Mouse (Mus musculus) megakaryocyte, adult 5-6 weeks (primary cell): ENCODE measurements around the gene Rasd1. TPM values are rescaled to one million over a fixed set of nuclear protein-coding genes. Genes with fewer than 3 reads are reported as not detected.
A peak's percentile ranks its signal among the peaks of the same experiment; 100 is the strongest.

Experiments used
- ATAC-seq: 2 replicates; pipeline ENCODE4 v1.8.0; 2016; ENCODE audit warnings: mild to moderate bottlenecking, inconsistent platforms; ENCODE audit not compliant: poor library complexity, severe bottlenecking
- total RNA-seq, 2 experiments: library from RNA; stranded (forward) in 1 of 2; stranded (reverse) in 1 of 2; fragments of 153-499, 151-499 nt in 1 of 2; fragments of 221-1000, 200-1000 nt in 1 of 2; gene quantifications; 2 replicates each; pipeline versions ENCODE4 v1.2.3 to v1.2.4; 2015 to 2017

Gene Rasd1
- total RNA-seq (2015) (0.09 and 0.16 TPM in 2 replicates), total RNA-seq (2017) (0.40 TPM in 1 of 2 replicates, not detected in the other)

- peak; percentile 91 for ATAC-seq
Observed at GRCm38 (mm10) chr11:59964818-59965217, at the start of gene Rasd1. Gene Rasd1 (minus strand): TSS chr11:59964944.

GRCm38 (mm10) chr11:60011516-60011915 is 46.8 kb upstream of the Rasd1 start:
- no peak for ATAC-seq

- no peak for ATAC-seq
Observed at GRCm38 (mm10) chr11:60009451-60009850, 44.7 kb upstream of the Rasd1 start.

- ATAC-seq: no peak
Observed at GRCm38 (mm10) chr11:60005866-60006265, 41.1 kb upstream of the Rasd1 start.

GRCm38 (mm10) chr11:60004716-60005115 is 40.0 kb upstream of the Rasd1 start:
- ATAC-seq: no peak

- no peak for ATAC-seq
Observed at GRCm38 (mm10) chr11:60003811-60004210, 39.1 kb upstream of the Rasd1 start.

- ATAC-seq: no peak
Observed at GRCm38 (mm10) chr11:60001231-60001980, 36.7 kb upstream of the Rasd1 start.

- no peak for ATAC-seq
Observed at GRCm38 (mm10) chr11:59994318-59994717, 29.6 kb upstream of the Rasd1 start.

- ATAC-seq: no peak
Observed at GRCm38 (mm10) chr11:59991365-59991764, 26.6 kb upstream of the Rasd1 start.

GRCm38 (mm10) chr11:59989406-59989805 is 24.7 kb upstream of the Rasd1 start:
- ATAC-seq: no peak

- ATAC-seq: no peak
Observed at GRCm38 (mm10) chr11:59977831-59978230, 13.1 kb upstream of the Rasd1 start.

GRCm38 (mm10) chr11:59975241-59975640 is 10.5 kb upstream of the Rasd1 start:
- ATAC-seq: no peak

GRCm38 (mm10) chr11:59973389-59973788 is 8.6 kb upstream of the Rasd1 start:
- ATAC-seq: no peak

- no peak for ATAC-seq
Observed at GRCm38 (mm10) chr11:59971691-59972090, 6.9 kb upstream of the Rasd1 start.

GRCm38 (mm10) chr11:59970780-59971179 is 6.0 kb upstream of the Rasd1 start:
- ATAC-seq: no peak

- ATAC-seq: no peak
Observed at GRCm38 (mm10) chr11:59967765-59968164, 3.0 kb upstream of the Rasd1 start.

- ATAC-seq: no peak
Observed at GRCm38 (mm10) chr11:59966102-59966483, 1.3 kb upstream of the Rasd1 start.

GRCm38 (mm10) chr11:59965227-59966101 is 720 bp upstream of the Rasd1 start:
- peak; percentile 82 for ATAC-seq

GRCm38 (mm10) chr11:59964163-59964758 is 483 bp downstream of the Rasd1 start:
- peak; percentile 11 for ATAC-seq

GRCm38 (mm10) chr11:59963364-59964162 is 1.2 kb downstream of the Rasd1 start:
- ATAC-seq: no peak

- ATAC-seq: no peak
Observed at GRCm38 (mm10) chr11:59962590-59962989, 2.2 kb downstream of the Rasd1 start.
